26 mouse cellular contexts compared by ENCODE assay signal in genomic region chr1:52144907-52145306, GRCm38 (mm10). TPM values are rescaled to one million over a fixed set of nuclear protein-coding genes. Genes with fewer than 3 reads are reported as not detected.
DNase-seq lines count a peak whose midpoint lies in the region; ATAC-seq and TF ChIP-seq lines count a peak whose summit lies in the region.
"Had no signal": no experiment of that assay in that cellular context is flagged by ENCODE, and none has a peak within 500 bp of the region (broad histone marks: within the 10 kb centered on the region; RNA-seq: fewer than 3 reads in every experiment).

No protein-coding gene starts in this region.

- WGBS in heart, embryonic 10.5 days, result 80% methylated on average over 10 of the region's 10 CpGs
- 70% methylated on average over 10 of the region's 10 CpGs for WGBS in intestine, embryonic 15.5 days
- 67% methylated on average over 10 of the region's 10 CpGs for WGBS in intestine, postnatal 0 days
- WGBS in intestine, embryonic 16.5 days, result 68% methylated on average over 10 of the region's 10 CpGs

- peak; percentile 97 for TF ChIP-seq EP300 in CH12.LX (IDR thresholded peaks at IDR 0.05; ENCODE audit: low read length)

- no peak; the same call in 1 of the 2 replicates for TF ChIP-seq POLR2A in CH12.LX (IDR thresholded peaks at IDR 0.05; ENCODE audit: low read depth, low read length)

- no peak for TF ChIP-seq RAD21 in CH12.LX (IDR thresholded peaks at IDR 0.05; ENCODE audit: low read depth, low read length)

- 0 out of 2 replicates have a peak, but pooled peaks have one; percentile 19 for ATAC-seq in intestine, embryonic 15.5 days
- no peak for ATAC-seq in intestine, postnatal 0 days
- ATAC-seq in intestine, embryonic 16.5 days, result 0 out of 2 replicates have a peak, but pooled peaks have one; percentile 26
- ATAC-seq: forebrain, embryonic 15.5 days had no signal

- no peak overlapping the region for H3K4me3 ChIP-seq in heart, embryonic 10.5 days
- H3K4me3 ChIP-seq in intestine, embryonic 15.5 days (replicated peaks), result no peak overlapping the region
- H3K4me3 ChIP-seq in intestine, postnatal 0 days (ENCODE audit: low read depth, low read length), result no peak overlapping the region
- H3K4me3 ChIP-seq in CH12.LX (replicated peaks in 1 of 3; ENCODE audit: low read depth in 2 of 3, low read length in 2 of 3, poor library complexity in 1 of 3), result peak overlapping the region in 2 of 3 experiments; percentile 29 to 55
- no peak overlapping the region for H3K4me3 ChIP-seq in intestine, embryonic 16.5 days (ENCODE audit: low read length)
- H3K4me3 ChIP-seq: embryonic facial prominence, embryonic 10.5 days; embryonic facial prominence, embryonic 13.5 days; erythroblast, embryonic 14.5 days; forebrain, embryonic 12.5 days; forebrain, embryonic 15.5 days; heart, adult 2 months; hindbrain, embryonic 12.5 days; hindbrain, embryonic 15.5 days had no signal

- H3K4me2 ChIP-seq in intestine, embryonic 15.5 days (replicated peaks), result no peak overlapping the region
- no peak overlapping the region for H3K4me2 ChIP-seq in intestine, postnatal 0 days (replicated peaks; ENCODE audit: low read depth)
- H3K4me2 ChIP-seq in CH12.LX (ENCODE audit: insufficient read depth, low read depth, poor library complexity, severe bottlenecking), result peak overlapping the region; percentile 52; the same call in 1 of the 2 replicates
- H3K4me2 ChIP-seq in intestine, embryonic 16.5 days (ENCODE audit: low read depth, low read length), result no peak overlapping the region
- H3K4me2 ChIP-seq: embryonic facial prominence, embryonic 13.5 days; forebrain, embryonic 12.5 days; forebrain, embryonic 15.5 days; heart, embryonic 11.5 days; hindbrain, embryonic 12.5 days; hindbrain, embryonic 15.5 days had no signal

- H3K9me3 ChIP-seq in heart, embryonic 10.5 days, result no peaks in the 10 kb centered on the region
- H3K9me3 ChIP-seq in intestine, embryonic 15.5 days, result no peaks in the 10 kb centered on the region
- H3K9me3 ChIP-seq in intestine, postnatal 0 days (ENCODE audit: control insufficient read depth), result no peaks in the 10 kb centered on the region
- H3K9me3 ChIP-seq in CH12.LX (replicated peaks; ENCODE audit: low read length), result no peaks in the 10 kb centered on the region
- no peaks in the 10 kb centered on the region for H3K9me3 ChIP-seq in intestine, embryonic 16.5 days (ENCODE audit: control insufficient read depth, low read length)
- H3K9me3 ChIP-seq: embryonic facial prominence, embryonic 10.5 days; embryonic facial prominence, embryonic 13.5 days; forebrain, embryonic 12.5 days; forebrain, embryonic 15.5 days; hindbrain, embryonic 12.5 days; hindbrain, embryonic 15.5 days had no signal

- intact Hi-C loops in heart, postnatal 25 days (cut with DNase I), result no loop called here

- DNase-seq in heart, embryonic 10.5 days (ENCODE audit: low spot score), result no peak
- DNase-seq in heart, postnatal 25 days (ENCODE audit: low spot score), result no peak
- DNase-seq in CH12.LX (ENCODE audit: extremely low read depth), result peak; percentile 78
- no peak for DNase-seq in yolk sac, embryonic 10.5 days (ENCODE audit: low spot score)
- DNase-seq: adrenal gland, adult 2 months; adrenal gland, postnatal 25 days; B cell, adult 2 months; cerebellum, adult 11-12 months; cerebellum, adult 8-10 months; cerebellum, postnatal 10 days; cerebellum, postnatal 36 days; embryo, embryonic 11 days; gastrocnemius, postnatal 25 days; heart, adult 2 months; kidney, adult 11 months had no signal

- in situ Hi-C loops in CH12.LX (cut with MboI; ENCODE audit: low pct_ligation_motif_present, low pct_unique_long_range_greater_than_20kb, low sequenced_read_pairs), result no loop called here

- H3K36me3 ChIP-seq in heart, embryonic 10.5 days, result peaks cover 6% of the 10 kb centered on the region
- H3K36me3 ChIP-seq in intestine, embryonic 15.5 days, result no peaks in the 10 kb centered on the region
- H3K36me3 ChIP-seq in intestine, postnatal 0 days (ENCODE audit: control insufficient read depth, insufficient read depth), result peaks cover 81% of the 10 kb centered on the region
- peaks cover 78% of the 10 kb centered on the region in 2 experiments for H3K36me3 ChIP-seq in CH12.LX (replicated peaks in 1 of 2; ENCODE audit: control insufficient read depth in 1 of 2, insufficient read depth in 1 of 2, low read length in 1 of 2)
- H3K36me3 ChIP-seq in intestine, embryonic 16.5 days (ENCODE audit: control insufficient read depth, insufficient read depth, low read length), result peaks cover 3% of the 10 kb centered on the region; the same call in 1 of the 2 replicates
- H3K36me3 ChIP-seq: embryonic facial prominence, embryonic 10.5 days; forebrain, embryonic 15.5 days; hindbrain, embryonic 12.5 days; hindbrain, embryonic 15.5 days had no signal

- H3K27ac ChIP-seq in heart, embryonic 10.5 days, result 0 out of 2 replicates have a peak overlapping the region, but pooled peaks have one; percentile 22
- no peak overlapping the region for H3K27ac ChIP-seq in intestine, embryonic 15.5 days
- no peak overlapping the region for H3K27ac ChIP-seq in intestine, postnatal 0 days (ENCODE audit: low read depth, low read length)
- peak overlapping the region; percentile 96 for H3K27ac ChIP-seq in CH12.LX (ENCODE audit: insufficient read depth, low read depth)
- no peak overlapping the region for H3K27ac ChIP-seq in intestine, embryonic 16.5 days (ENCODE audit: low read length)
- H3K27ac ChIP-seq: embryonic facial prominence, embryonic 10.5 days; embryonic facial prominence, embryonic 13.5 days; forebrain, embryonic 12.5 days; forebrain, embryonic 15.5 days; heart, adult 2 months; hindbrain, embryonic 12.5 days; hindbrain, embryonic 15.5 days had no signal

- H3K9ac ChIP-seq in intestine, embryonic 15.5 days, result no peak overlapping the region
- H3K9ac ChIP-seq in intestine, postnatal 0 days (ENCODE audit: low read depth, low read length), result no peak overlapping the region
- peak overlapping the region; percentile 45; the same call in 1 of the 2 replicates for H3K9ac ChIP-seq in CH12.LX (ENCODE audit: insufficient read depth, low read depth)
- H3K9ac ChIP-seq in intestine, embryonic 16.5 days (ENCODE audit: low read depth, low read length), result no peak overlapping the region
- H3K9ac ChIP-seq: embryonic facial prominence, embryonic 13.5 days; forebrain, embryonic 12.5 days; forebrain, embryonic 15.5 days; hindbrain, embryonic 12.5 days; hindbrain, embryonic 15.5 days had no signal

- no peaks in the 10 kb centered on the region for H3K27me3 ChIP-seq in heart, embryonic 10.5 days (ENCODE audit: insufficient read depth, poor library complexity, severe bottlenecking)
- no peaks in the 10 kb centered on the region for H3K27me3 ChIP-seq in intestine, embryonic 15.5 days (replicated peaks)
- H3K27me3 ChIP-seq in intestine, postnatal 0 days (replicated peaks; ENCODE audit: control insufficient read depth, insufficient read depth, low read length), result no peaks in the 10 kb centered on the region
- H3K27me3 ChIP-seq in CH12.LX (replicated peaks), result no peaks in the 10 kb centered on the region
- no peaks in the 10 kb centered on the region for H3K27me3 ChIP-seq in intestine, embryonic 16.5 days (replicated peaks; ENCODE audit: control insufficient read depth, insufficient read depth, low read length)
- H3K27me3 ChIP-seq: embryonic facial prominence, embryonic 13.5 days; forebrain, embryonic 12.5 days; forebrain, embryonic 15.5 days; hindbrain, embryonic 12.5 days; hindbrain, embryonic 15.5 days had no signal

- 0 out of 2 replicates have a peak, but pooled peaks cover 2% of the 10 kb centered on the region for H3K79me2 ChIP-seq in CH12.LX (replicated peaks; ENCODE audit: control insufficient read depth, extremely low read depth, insufficient read depth, poor library complexity, severe bottlenecking)

- dilution Hi-C loops in CH12.LX (cut with MboI; ENCODE audit: extremely low pct_ligation_motif_present, extremely low pct_unique_long_range_greater_than_20kb, low sequenced_read_pairs), result no loop called here

- H3K4me1 ChIP-seq in heart, embryonic 10.5 days, result peaks cover 44% of the 10 kb centered on the region
- H3K4me1 ChIP-seq in intestine, embryonic 15.5 days (replicated peaks), result peaks cover 2% of the 10 kb centered on the region; the same call in 1 of the 2 replicates
- peaks cover 2% of the 10 kb centered on the region; the same call in 1 of the 2 replicates for H3K4me1 ChIP-seq in intestine, postnatal 0 days (replicated peaks; ENCODE audit: control insufficient read depth, insufficient read depth, low read length)
- peaks cover 33 to 94% of the 10 kb centered on the region in 2 experiments for H3K4me1 ChIP-seq in CH12.LX (ENCODE audit: control insufficient read depth in 1 of 2, insufficient read depth in 2 of 2)
- H3K4me1 ChIP-seq in intestine, embryonic 16.5 days (ENCODE audit: control insufficient read depth, insufficient read depth, low read length), result peaks cover 8% of the 10 kb centered on the region; the same call in 1 of the 2 replicates
- H3K4me1 ChIP-seq: forebrain, embryonic 15.5 days; hindbrain, embryonic 15.5 days had no signal

- no peak for TF ChIP-seq CTCF in intestine, postnatal 0 days (IDR thresholded peaks at IDR 0.05; ENCODE audit: low read depth)
- TF ChIP-seq CTCF in CH12.LX (conservative IDR thresholded peaks at IDR 0.05 in 1 of 2, IDR thresholded peaks at IDR 0.05 in 1 of 2; ENCODE audit: low read depth in 2 of 2, low read length in 2 of 2), result no peak

TF ChIP-seq in CH12.LX, 34 proteins besides CTCF, POLR2A, EP300 and RAD21 (continues in another document):
- TF ChIP-seq IRF4 (IDR thresholded peaks at IDR 0.05; ENCODE audit: low read depth, low read length) (peak; percentile 98), MEF2A (IDR thresholded peaks at IDR 0.05; ENCODE audit: borderline replicate concordance, low read depth, low read length) (peak; percentile 89), SMC3 (IDR thresholded peaks at IDR 0.05; ENCODE audit: low read depth, low read length) (no peak; the same call in 1 of the 2 replicates), USF2 (conservative IDR thresholded peaks at IDR 0.05; ENCODE audit: low read depth, low read length) (no peak), ZKSCAN1 (IDR thresholded peaks at IDR 0.05; ENCODE audit: borderline replicate concordance, low read depth, low read length) (no peak), ZC3H11A (IDR thresholded peaks at IDR 0.05; ENCODE audit: low read depth, low read length) (no peak), HCFC1 (IDR thresholded peaks at IDR 0.05; ENCODE audit: low read depth, low read length) (no peak), NELFE (IDR thresholded peaks at IDR 0.05; ENCODE audit: low read depth, low read length) (peak; percentile 47; the same call in 1 of the 2 replicates), MXI1 (IDR thresholded peaks at IDR 0.05; ENCODE audit: low read depth, low read length) (peak; percentile 67)

RNA-seq across cellular contexts. Expression of gene Stat1, which starts 25.7 kb away (rescaled TPM):
- polyA plus RNA-seq in heart, embryonic 10.5 days (2016; fragmentation: Nextera tagmentation; extraction: Ambion mirVana), result 17.9 and 25.8 TPM in 2 replicates
- 10 to 100 TPM; 24.7 to 26.8 TPM for total RNA-seq in heart, postnatal 25 days (2021)
- polyA plus RNA-seq in intestine, embryonic 15.5 days (2015; fragmentation: Nextera tagmentation; extraction: Ambion mirVana), result 28.3 and 29.2 TPM in 2 replicates
- 62.6 and 67.2 TPM in 2 replicates for polyA plus RNA-seq in intestine, postnatal 0 days (2015; fragmentation: Nextera tagmentation; extraction: Ambion mirVana)
- total RNA-seq in CH12.LX (2012; rRNA removed), result 119 and 143 TPM in 2 replicates
- total RNA-seq in CH12.LX (2014; rRNA removed), result 179 and 190 TPM in 2 replicates
- polyA plus RNA-seq in CH12.LX (2012; ENCODE audit: insufficient read length, low read depth), result 94.6 and 101 TPM in 2 replicates
- polyA plus RNA-seq in intestine, embryonic 16.5 days (2015; fragmentation: Nextera tagmentation; extraction: Ambion mirVana), result 30.3 and 33.4 TPM in 2 replicates

Comparison
In these comparisons a context has a peak if more than half of its experiments do, and no peak if none do; other contexts are left out.
1. H3K27ac ChIP-seq: peak in heart, embryonic 10.5 days (single experiment) and CH12.LX (single experiment); none in intestine, embryonic 15.5 days (single experiment), intestine, postnatal 0 days (single experiment) and intestine, embryonic 16.5 days (single experiment).
2. H3K4me3 ChIP-seq: peak in CH12.LX (2 of 3); none in heart, embryonic 10.5 days (single experiment), intestine, embryonic 15.5 days (single experiment), intestine, postnatal 0 days (single experiment) and intestine, embryonic 16.5 days (single experiment).